Mouse (Mus musculus): ENCODE measurements at regions not wholly inside any gene's neighbourhood (a gene's known extent, or its start where the extent isn't known, plus 50 kb on each side); places are given as distances from the start of the nearest gene placed in this dataset.
"Not testable (repeated sequence)": the region's sequence is repeated elsewhere in the genome, so short reads cannot be mapped to it uniquely, and the experiment has no call there.

DNA sequence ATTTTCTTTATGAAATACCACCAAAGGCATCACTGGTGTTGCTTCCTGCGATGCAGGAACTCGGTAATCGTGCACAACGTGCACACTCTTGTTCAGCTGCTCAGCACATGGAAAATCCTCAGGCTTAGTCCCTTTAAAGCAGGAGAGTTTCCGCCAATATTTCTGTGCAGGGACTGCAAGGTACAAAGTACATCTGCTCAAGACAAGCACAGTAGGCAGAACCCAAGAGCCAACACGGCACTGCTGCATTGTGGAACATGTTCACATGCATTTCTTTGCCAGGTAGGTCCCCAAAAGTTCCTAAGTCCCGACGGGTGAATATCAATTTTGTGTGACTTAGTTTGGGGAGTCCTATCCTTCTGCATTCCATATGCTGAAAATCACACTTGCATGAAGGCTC is 808.0 kb upstream of the Pou3f3 start:
- no peak for DNase-seq (ENCODE audit: low spot score)

DNA sequence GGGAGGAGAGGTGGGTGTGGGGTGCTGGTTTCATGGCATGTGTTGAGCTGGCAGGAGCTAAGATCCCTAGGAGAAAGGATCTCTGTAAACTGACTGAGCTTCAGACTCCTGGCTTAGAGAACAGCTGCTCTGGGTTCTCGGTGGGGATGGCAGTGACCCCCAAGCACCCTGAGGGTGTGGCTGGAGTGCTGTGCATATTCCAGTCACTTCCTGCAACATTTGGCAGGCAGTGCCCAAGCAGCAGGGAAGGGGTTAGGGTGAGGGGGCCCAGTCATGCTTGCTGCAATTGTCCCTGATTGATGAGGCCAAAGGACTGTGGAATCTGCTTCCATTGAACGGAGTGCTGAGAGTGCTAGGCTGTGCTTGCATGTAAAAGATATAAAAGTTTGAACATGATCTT is 807.4 kb upstream of the Pou3f3 start:
- no peak for DNase-seq (ENCODE audit: low spot score)

DNA sequence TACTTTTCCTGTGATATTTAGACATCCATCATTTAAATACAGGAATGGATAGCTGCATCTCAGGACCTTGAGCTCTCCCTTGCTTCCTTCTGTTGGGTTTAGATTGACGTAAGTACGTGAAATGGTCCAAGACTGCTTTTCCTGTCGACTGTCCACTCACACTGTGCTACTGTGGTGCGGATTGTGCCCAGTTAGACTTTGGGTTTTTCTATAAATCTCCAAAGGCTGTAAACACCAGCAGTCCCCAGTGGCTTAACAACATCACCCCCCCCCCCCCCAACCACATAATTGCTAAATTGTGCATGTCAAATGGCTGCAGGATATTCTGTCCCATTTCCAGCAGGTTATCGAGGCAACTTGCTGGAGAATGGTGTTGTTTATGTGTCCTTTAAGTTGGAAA is 806.6 kb upstream of the Pou3f3 start:
- DNase-seq (ENCODE audit: low spot score), result no peak

DNA sequence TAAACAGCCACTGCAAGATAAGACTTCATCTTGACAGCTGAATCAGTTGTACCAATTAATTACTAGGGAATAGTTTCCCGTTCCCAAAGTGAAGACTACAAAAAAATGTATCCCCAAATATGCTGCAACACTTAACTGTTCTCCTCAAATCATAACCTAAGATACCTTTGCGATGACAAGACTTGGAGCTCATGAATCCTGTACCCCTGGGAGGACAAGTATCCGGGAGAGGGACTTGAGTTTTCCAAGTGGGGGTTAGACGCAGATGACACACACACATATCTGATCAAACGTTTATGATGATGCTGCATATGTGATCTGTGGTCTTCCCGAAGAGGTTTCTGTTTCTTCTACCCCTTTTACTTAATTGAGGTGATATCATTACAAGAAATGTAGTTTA is 805.6 kb upstream of the Pou3f3 start:
- DNase-seq (ENCODE audit: low spot score), result no peak

DNA sequence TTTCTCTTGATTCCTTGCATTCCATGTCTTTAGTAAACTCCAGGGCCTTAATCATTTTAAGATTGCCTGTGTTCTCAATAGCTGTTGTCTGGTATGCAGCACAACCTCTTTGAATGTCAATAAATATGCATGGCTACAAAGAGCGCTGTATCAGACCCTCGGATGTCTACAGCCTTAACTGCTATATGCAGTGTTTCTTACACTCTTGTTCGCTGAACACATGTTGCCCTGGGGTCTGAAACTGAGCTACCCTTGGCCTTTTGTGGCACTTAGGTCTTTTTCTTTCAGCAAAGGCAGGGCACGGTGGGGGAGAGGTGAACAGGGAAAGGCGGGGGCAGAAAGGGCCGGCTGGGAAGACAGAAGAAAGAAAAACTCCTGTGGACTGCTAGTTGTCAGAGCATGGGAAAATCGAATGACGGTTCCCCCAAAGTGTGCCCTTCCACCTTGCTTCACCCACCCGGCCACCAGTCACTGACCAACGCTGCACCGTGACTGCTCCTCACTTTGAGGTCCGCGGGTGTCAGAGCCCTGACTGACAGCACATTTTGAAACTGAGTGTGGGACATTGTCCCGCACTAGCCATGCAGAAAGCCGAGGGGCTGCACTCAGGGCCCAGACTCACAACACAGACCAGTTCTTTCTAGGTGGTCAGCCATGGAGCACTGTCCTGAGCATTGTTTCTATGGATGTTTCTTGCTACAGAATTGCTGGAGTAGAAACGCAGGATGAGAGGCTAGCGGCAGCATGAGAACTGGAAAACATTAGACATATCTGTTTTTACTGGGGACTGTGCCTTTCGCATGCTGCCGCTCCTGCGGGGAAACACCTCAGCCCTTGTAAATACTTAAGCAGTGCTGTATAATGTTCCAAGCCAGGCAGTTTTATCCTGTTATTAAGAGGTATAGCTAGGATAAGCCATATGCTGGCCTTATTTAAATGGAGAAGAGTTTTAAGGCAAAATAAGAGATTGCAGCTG is 804.6 kb upstream of the Pou3f3 start:
- no peak for DNase-seq (ENCODE audit: low spot score)

DNA sequence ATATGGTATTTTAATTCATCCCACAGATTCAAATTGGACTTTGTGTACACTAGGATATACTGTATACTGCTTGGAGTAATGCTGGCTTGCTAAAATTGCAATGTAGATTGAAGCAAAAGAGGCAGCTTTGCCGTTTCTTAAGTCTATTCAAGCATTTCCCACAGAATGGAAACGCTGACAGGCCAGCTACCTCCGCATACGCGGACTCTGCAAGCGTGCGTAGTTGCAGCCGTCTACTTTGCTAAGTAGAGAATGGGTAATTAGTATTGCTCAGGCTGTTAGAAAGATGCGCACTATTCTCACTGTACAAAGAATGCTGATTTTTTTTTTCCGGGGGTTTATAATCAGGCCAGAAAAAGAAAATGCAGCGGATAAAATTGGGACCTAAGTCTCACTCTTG is 803.8 kb upstream of the Pou3f3 start:
- no peak for DNase-seq (ENCODE audit: low spot score)

DNA sequence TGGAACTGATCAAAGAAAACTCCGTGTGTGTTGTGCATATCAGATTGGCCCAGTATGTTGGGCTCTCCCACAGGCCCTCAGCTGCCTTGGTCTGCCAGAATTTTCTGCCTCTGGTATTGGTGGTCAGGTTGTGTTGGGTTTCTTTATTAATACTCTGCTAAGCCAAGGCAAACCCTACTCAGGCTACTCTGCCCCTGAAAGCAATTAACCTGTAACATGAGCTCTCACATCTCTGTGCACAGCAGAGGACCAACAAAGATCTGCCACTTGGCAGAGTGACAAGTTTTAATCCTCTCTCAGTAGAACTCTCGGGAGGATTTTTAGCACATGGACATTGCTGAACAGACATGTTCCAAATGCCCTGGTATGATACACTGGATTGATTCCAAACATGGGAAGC is 803.2 kb upstream of the Pou3f3 start:
- no peak for DNase-seq (ENCODE audit: low spot score)

DNA sequence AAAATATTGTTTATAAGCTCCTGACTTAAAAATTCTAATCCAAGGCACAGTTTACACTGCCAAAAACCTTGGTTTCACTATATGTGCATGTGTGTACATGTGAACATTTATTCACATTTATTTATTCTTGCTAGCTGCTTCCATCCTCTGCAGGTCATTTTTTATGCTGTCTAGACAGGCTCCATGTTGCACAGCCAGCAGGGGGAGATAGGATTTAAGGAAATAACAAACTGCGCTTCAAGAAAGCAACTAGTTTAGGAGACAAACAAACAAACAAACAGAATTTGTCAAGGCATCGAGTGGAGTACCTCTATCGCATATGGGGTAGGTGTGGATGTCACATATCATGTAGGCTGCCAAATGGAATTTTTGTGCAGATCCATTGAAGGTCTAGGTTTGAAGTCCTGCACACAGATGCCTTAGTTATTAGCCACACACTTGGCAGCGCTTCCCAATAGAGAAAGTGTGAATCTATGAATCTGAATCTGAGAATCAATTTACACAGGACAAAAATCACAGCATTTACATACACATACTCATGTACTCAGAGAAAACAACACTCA is 797.7 kb upstream of the Pou3f3 start:
- no peak for DNase-seq (ENCODE audit: low spot score)

DNA sequence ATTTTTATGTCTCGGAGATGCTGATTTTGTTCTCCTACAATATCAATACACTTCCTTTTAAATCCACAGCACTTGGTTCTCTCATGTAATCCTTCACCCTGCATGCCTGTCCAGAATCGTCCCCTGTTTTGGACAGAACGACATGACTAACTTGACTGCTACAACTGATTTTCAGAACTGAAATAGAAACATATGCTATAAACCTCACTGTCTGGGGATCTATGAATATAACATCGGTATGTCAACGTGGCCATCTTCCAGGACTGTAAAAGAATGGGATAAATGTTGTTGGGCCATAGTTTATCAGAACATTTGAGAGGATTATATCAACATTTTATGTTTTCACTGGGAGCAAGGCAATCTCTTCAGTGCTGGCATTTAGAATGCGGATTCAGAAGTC is 795.2 kb upstream of the Pou3f3 start:
- DNase-seq (ENCODE audit: low spot score), result no peak

DNA sequence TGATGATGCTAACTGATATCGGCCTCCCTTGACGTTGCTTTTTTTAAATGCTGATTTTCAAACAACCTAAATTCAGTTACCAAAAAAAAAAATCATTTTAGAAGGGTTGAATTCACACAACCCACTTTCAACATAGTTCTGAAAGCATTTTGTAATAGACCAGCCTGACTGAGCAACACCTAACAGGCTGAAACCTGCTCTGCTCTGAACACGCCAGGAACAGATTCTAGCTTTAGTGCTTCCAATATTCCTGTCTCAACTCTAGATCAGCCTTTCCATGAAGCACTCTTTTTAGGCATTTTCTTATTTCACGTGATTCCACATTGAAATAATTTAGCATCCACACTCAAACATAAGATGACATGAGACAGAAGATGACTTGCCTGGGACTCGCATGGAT is 789.6 kb upstream of the Pou3f3 start:
- DNase-seq (ENCODE audit: low spot score), result no peak

DNA sequence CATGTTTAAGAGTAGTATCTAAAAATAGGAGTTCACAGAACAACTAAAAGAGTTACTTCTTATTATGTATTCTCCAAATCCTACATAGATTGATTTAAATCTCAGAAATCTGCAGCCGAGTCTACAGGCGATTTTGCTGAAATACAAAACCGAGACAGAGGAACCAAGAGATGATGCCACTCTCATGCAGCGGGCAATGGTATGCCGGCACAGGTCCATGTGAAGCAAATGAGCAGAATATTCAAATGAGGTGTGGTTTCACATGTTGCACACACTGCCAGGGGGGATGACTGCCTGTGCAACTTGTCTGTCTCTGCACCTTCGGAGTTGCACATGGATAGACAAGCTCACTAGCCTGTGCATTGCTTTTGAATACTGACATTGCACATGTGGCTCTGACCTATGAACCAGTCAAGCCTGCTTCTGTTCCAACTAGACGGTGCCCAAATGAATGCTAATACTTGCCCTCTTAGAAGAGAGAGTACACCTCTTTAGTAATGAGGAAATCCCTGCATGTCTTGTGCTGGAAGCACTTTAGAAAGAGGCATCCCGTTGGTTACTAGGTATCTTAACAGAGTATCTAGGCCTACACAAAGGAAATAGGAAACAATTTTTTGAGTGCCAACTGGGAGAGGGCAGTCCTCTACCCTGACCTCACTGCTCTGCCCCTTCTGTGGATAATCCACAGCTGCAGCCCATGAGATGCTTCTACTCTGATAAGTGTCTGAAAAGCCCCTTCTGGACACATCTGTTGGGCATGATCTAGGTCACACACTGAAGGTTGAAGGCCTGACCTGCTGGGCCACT is 787.4 kb upstream of the Pou3f3 start:
- DNase-seq (ENCODE audit: low spot score), result no peak

DNA sequence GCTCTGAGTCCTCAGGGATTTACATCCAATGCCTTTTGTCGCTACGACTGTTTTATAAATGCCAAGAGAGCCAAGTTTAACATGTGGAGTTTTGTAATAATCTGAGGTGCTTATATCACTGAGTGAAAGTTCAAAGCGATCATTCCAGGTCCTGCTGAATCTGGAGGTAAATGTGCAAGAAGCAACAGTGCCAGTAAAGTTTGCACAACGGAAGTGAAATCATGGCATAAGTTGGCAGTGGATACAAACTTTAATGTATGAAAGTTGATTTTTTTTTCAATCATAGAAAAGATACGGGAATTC is 786.8 kb upstream of the Pou3f3 start:
- no peak for DNase-seq (ENCODE audit: low spot score)

DNA sequence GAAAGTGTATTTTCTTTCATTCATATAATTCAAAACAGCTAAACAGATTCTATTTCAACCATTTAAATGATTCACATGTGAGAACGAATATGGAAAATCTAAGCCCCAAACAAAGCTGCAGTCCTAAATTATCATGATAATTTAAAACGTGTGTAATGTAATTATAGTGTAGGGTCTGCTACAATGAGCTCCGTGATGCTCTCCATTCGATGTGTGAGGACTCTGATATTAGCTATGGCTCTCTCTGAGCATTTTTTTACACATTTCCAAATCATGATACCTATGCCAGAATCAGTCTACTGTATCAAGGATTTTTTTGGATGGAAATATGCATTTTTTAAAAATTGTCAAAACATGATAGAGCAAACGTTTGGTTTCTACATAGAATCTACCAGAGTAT is 785.8 kb upstream of the Pou3f3 start:
- no peak for DNase-seq (ENCODE audit: low spot score)

DNA sequence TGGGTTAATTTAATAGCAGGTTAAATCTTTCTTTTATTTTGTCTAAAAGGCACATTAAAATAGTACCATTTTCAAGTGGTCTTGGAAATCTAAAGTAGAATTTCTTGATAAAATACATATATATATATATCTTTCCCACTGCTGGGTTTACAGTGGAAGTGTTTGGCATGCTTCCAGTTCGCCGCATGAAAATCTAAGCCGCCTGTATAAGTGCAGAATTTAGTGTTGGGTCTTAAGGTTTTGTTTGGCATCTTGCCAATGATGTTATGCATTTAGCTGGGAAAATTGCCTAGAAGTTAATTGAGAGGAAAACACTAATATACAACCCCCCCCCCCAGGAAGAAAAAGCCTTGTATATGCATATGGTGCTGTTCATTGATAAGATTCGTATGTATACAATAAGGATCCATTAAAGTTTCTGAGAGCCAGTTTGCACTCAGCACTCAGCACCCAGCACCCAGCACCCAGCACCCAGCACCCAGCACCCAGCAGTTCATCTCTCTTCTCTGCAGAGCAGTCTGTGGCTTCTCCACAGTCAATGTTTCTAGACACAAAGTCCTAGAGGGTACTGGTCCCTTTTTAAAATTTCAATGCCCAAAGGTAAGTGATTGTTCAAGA is 778.7 kb upstream of the Pou3f3 start:
- no peak for DNase-seq (ENCODE audit: low spot score)

DNA sequence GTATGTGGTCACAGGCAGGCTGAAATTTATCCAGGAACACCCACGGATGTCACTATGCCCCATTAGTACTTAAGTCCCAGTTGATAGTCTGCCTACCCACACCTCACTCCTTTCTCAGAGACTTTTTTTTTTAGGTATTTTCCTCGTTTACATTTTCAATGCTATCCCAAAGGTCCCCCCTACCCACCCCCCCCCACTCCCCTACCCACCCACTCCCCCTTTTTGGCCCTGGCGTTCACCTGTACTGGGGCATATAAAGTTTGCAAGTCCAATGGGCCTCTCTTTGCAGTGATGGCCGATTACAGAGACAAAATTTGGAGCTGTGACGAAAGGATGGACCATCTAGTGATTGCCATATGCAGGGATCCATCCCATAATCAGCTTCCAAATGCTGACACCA is 777.8 kb upstream of the Pou3f3 start:
- not testable (repeated sequence) for DNase-seq (ENCODE audit: low spot score)

DNA sequence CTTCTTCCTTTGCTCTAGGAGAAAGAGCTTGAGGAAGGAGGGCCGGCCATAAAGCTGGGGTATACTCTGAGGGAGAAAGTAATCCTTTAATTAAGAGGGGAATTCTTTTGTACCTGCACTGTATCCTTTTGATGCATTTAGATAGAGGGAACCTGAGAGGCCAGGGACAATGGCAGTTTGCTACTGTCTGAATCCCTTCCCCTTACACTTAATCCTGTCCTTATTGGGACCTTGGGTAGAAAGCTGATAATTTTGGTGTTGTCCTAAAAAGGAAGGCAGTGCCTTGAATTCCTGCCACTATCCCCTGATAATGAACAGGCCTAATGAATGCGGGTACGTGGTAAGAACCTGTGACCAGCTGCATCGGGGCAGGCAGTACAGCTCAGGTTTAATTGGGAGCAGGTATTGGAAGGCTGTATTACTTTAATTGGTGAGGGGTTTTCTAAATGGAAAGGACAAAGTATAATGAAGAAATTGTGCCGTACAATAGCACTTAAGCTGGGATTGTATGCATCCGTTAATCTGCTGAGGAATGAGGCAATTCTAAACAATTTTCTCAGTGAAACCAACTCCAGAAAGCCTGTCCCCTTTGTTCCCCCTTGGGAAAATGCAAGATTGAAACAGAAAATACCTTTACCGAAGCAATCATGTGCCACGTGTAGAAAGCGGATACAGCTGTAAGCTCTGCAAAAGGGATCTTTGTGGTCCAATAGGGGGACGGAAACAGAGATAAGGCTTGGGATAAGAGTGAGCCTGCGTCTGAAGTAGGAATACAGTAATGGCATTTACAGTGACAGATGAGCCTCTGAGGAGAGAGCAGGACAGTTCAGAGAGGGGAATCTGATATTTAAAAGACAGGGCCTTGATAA is 776.9 kb upstream of the Pou3f3 start:
- DNase-seq (ENCODE audit: low spot score), result no peak

DNA sequence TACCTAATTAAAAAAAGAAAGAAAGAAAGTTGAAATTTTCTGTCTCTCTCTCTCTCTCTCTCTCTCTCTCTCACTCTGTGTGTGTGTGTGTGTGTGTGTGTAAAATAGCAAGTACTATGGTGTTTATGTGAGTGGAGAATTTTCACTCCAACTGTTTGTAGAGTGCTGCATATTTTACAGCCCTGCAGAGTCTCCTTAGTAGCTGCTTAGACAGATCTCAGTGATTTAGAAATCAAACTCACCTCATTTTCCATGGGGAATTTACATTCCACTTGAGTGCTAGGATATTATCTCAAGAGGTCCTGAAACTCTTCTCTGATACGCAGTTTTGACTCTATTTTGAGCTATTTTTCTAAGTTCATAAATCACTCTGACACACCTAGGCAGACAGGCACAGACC is 761.8 kb upstream of the Pou3f3 start:
- DNase-seq (ENCODE audit: low spot score), result no peak

DNA sequence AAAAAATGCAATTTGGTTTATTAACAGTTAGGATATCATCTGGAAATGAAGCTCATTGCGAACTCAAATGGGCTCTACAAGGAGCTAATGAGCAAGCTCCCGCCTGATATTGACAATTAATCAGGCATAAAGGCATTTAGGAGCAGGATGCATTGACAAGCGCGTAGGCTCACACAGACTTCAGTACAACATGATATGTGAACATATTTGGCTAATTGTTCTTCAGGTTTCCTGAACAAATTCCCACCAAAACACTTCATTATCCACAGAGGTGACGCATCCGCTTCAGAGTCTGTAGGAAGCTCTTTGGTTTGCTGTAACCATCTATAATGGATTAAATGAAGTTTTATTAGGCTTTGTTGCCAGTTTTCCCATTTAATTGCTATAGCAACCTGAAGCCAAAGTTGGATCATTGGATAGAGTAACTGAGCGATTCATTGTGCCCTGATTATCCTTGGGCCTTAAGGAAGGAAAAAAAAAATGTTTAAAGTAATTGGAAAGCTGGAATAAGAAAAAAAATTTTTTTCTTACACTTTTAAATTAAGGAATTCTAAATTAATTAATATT is 759.6 kb upstream of the Pou3f3 start:
- DNase-seq (ENCODE audit: low spot score), result no peak

DNA sequence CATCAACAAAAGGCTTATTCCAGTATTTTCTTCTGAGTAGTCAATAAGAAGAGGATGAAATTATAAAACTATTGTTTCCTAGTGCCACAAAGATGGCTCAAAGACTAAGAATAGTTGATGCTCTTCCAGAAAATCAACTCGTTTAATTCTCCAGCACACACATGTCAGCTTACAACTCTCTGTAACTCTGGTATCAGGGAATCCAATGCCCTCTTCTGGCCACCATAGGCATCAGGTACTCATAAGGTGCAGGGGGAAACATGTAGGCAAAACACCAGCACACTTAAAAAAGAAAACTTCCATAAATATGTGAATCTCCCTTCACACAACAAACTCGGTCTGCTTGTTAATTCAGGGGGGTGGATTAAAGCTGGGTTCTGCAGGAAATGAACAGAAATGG is 734.6 kb upstream of the Pou3f3 start:
- no peak for DNase-seq (ENCODE audit: low spot score)

DNA sequence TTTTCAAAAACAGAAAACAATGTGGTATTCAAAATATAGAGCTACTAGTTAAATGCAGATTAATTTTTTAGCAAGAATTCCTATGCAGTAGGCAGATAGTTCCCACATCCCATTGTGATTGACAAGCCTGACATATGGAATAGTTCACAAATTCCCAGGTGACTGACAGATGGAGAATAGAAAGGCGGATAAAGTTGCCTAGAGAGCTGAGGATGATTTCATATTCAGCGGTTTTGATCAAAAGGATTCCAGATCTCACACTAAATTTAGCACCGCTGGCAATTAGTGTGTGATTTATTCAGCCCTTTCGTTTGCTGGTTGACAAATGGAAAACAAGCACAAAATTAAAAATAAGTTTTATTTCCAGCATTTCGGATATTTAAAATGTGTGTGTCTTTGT is 714.0 kb upstream of the Pou3f3 start:
- no peak for DNase-seq (ENCODE audit: low spot score)

DNA sequence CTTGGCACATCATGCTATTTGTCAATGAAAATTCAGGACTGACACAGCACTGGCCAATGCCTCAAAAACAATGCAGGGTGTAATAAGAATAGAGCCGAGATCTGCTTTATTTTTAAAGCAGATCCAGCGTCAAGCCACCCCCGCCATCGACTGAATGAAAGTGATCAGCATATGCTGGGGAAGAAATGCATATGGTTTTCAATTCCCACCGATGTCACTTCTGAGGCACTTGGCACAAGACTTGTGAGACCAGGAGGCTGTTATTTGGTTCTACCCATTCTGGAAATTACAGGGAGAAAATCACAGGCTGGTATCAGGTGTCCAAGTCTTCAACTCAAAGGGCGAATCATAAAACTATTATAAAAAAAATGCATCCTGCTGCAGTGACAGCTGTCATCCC is 689.3 kb upstream of the Pou3f3 start:
- DNase-seq (ENCODE audit: low spot score), result no peak

Measured in testis, postnatal 10 days (tissue).